Mouse (Mus musculus) thymus, postnatal 25 days (tissue): ENCODE measurements around the gene Lhx3.
A peak's percentile ranks its signal among the peaks of the same experiment; 100 is the strongest.

Source experiments
- DNase-seq: peaks from one replicate; pipeline ENCODE4 v3.0.0; 2022

Lhx3 gene

GRCm38 (mm10) chr2:26208126-26208789, at the start of gene Lhx3:
TSS of gene Lhx3 (minus strand) at chr2:26208289.
- DNase-seq, result peak; percentile 68

- DNase-seq, result no peak
These were observed 49.4 kb upstream of the Lhx3 start for GRCm38 (mm10) chr2:26257315-26258096.

GRCm38 (mm10) chr2:26254816-26255215, 46.7 kb upstream of the Lhx3 start:
- no peak for DNase-seq

- no peak for DNase-seq
These were observed 44.6 kb upstream of the Lhx3 start for GRCm38 (mm10) chr2:26252514-26253206.

- DNase-seq, result no peak
These were observed 39.4 kb upstream of the Lhx3 start for GRCm38 (mm10) chr2:26247531-26247930.

GRCm38 (mm10) chr2:26240841-26241240, 32.8 kb upstream of the Lhx3 start:
- DNase-seq, result no peak

- DNase-seq, result no peak
These were observed 32.2 kb upstream of the Lhx3 start for GRCm38 (mm10) chr2:26240330-26240729.

GRCm38 (mm10) chr2:26237290-26237782, 29.2 kb upstream of the Lhx3 start, which contains the start of gene Qsox2:
TSS of gene Qsox2 (minus strand) at chr2:26237525.
- peak; percentile 82 for DNase-seq

- no peak for DNase-seq
These were observed 28.7 kb upstream of the Lhx3 start for GRCm38 (mm10) chr2:26236681-26237289.

- DNase-seq, result no peak
These were observed 26.7 kb upstream of the Lhx3 start for GRCm38 (mm10) chr2:26234771-26235170.

GRCm38 (mm10) chr2:26234253-26234652, 26.2 kb upstream of the Lhx3 start:
- DNase-seq, result no peak

- no peak for DNase-seq
These were observed 23.3 kb upstream of the Lhx3 start for GRCm38 (mm10) chr2:26231366-26231765.

GRCm38 (mm10) chr2:26230253-26230652, 22.2 kb upstream of the Lhx3 start:
- DNase-seq, result no peak

GRCm38 (mm10) chr2:26227788-26228187, 19.7 kb upstream of the Lhx3 start:
- DNase-seq, result peak; percentile 36

GRCm38 (mm10) chr2:26225242-26225641, 17.2 kb upstream of the Lhx3 start:
- DNase-seq, result peak; percentile 38

- no peak for DNase-seq
These were observed 15.9 kb upstream of the Lhx3 start for GRCm38 (mm10) chr2:26223961-26224360.

- no peak for DNase-seq
These were observed 6.4 kb upstream of the Lhx3 start for GRCm38 (mm10) chr2:26214526-26214925.

- no peak for DNase-seq
These were observed 1.5 kb upstream of the Lhx3 start for GRCm38 (mm10) chr2:26209566-26209965.

GRCm38 (mm10) chr2:26207559-26207958, 530 bp downstream of the Lhx3 start:
- DNase-seq, result no peak

- no peak for DNase-seq
These were observed 2.3 kb downstream of the Lhx3 start for GRCm38 (mm10) chr2:26205761-26206160.

GRCm38 (mm10) chr2:26205126-26205525, 3.0 kb downstream of the Lhx3 start:
- DNase-seq, result peak; percentile 14

GRCm38 (mm10) chr2:26202849-26203475, 5.1 kb downstream of the Lhx3 start:
- no peak for DNase-seq
